Mouse (Mus musculus) small intestine, adult 2 months (tissue): ENCODE data around the gene Gapvd1. TPM values are rescaled to one million over a fixed set of nuclear protein-coding genes. Genes with fewer than 3 reads are reported as not detected.
"Not testable (repeated sequence)": the region's sequence is repeated elsewhere in the genome, so short reads cannot be mapped to it uniquely, and the experiment has no call there.

Source experiments
- H3K27ac ChIP-seq: fragments of 200-500 bp; 2 replicates; pipeline ENCODE4 v1.5.1; 2012; ENCODE audit warnings: low read depth, low read length, control low read depth, inconsistent platforms; ENCODE audit not compliant: insufficient read depth
- H3K27me3 ChIP-seq: fragments of 200-500 bp; 2 replicates; pipeline ENCODE4 v1.6.1; 2012; ENCODE audit warnings: mild to moderate bottlenecking, moderate library complexity, low read length, inconsistent platforms; ENCODE audit not compliant: control insufficient read depth, insufficient read depth
- H3K36me3 ChIP-seq: fragments of 200-500 bp; 2 replicates; pipeline ENCODE4 v1.6.1; 2012; ENCODE audit warnings: mild to moderate bottlenecking, low read length, control low read depth, inconsistent platforms; ENCODE audit not compliant: control insufficient read depth, insufficient read depth
- H3K4me1 ChIP-seq: fragments of 200-500 bp; 2 replicates; pipeline ENCODE4 v1.6.1; 2012; ENCODE audit warnings: low read length, inconsistent platforms, mixed read lengths; ENCODE audit not compliant: control insufficient read depth, insufficient read depth, insufficient read length
- H3K4me3 ChIP-seq: fragments of 200-500 bp; 2 replicates; pipeline ENCODE4 v1.5.1; 2012; ENCODE audit warnings: low read depth, mild to moderate bottlenecking, control low read depth, inconsistent platforms, low read length, moderate library complexity
- CTCF ChIP-seq: fragments of 200-500 bp; IDR thresholded peaks from 2 replicates; pipeline ENCODE4 v1.5.1; 2012; ENCODE audit warnings: low read depth, mild to moderate bottlenecking, control low read depth, inconsistent platforms, low read length, moderate library complexity, mixed read lengths; ENCODE audit not compliant: insufficient replicate concordance, insufficient read length; ENCODE audit errors: extremely low read depth
- POLR2A ChIP-seq: fragments of 200-500 bp; IDR thresholded peaks from 2 replicates; pipeline ENCODE4 v1.6.1; 2012; ENCODE audit warnings: low read depth, mild to moderate bottlenecking, control low read depth, inconsistent platforms, low read length, moderate library complexity
- WGBS: fragments of 180-500 bp; shearing (Covaris S2); methylation state at CpG from one replicate; pipeline ENCODE4 v1.1.7; 2018; 5-methylcytosine and 5-hydroxymethylcytosine counted together
- polyA plus RNA-seq: library from polyadenylated mRNA; depleted of rRNA; stranded (reverse); fragments of >200 nt; gene quantifications from 2 replicates; pipeline ENCODE4 v1.2.3, GENCODE M21; 2012

Gapvd1 gene
- polyA plus RNA-seq, 1 experiment, result 7.3 TPM

GRCm38 (mm10) chr2:34771368-34772226 lies 16.6 kb upstream of the Gapvd1 start, which contains the start of gene Hspa5:
TSS of gene Hspa5 (plus strand) at chr2:34771970.
- Histone ChIP-seq H3K27me3 (no peaks in the 10 kb centered on the region), H3K4me1 (peaks cover 11% of the 10 kb centered on the region; the same call in 1 of the 2 replicates), H3K36me3 (peaks cover 32% of the 10 kb centered on the region), H3K27ac (peak within 1 kb of the TSS; percentile 85), H3K4me3 (peak within 1 kb of the TSS; percentile 80)
- under 1% methylated on average over 60 of the region's 60 CpGs for WGBS
- TF ChIP-seq CTCF, result no peak
- peak; percentile 99 for TF ChIP-seq POLR2A

GRCm38 (mm10) chr2:34770951-34771350 lies 15.9 kb upstream of the Gapvd1 start:
- no peak for TF ChIP-seq POLR2A
- H3K27ac ChIP-seq, result peak overlapping the region; percentile 71
- peak overlapping the region; percentile 73 for H3K4me3 ChIP-seq
- H3K4me1 ChIP-seq, result peaks cover 11% of the 10 kb centered on the region; the same call in 1 of the 2 replicates
- no peaks in the 10 kb centered on the region for H3K27me3 ChIP-seq
- H3K36me3 ChIP-seq, result peaks cover 26% of the 10 kb centered on the region
- under 1% methylated on average over 6 of the region's 6 CpGs for WGBS

DNA sequence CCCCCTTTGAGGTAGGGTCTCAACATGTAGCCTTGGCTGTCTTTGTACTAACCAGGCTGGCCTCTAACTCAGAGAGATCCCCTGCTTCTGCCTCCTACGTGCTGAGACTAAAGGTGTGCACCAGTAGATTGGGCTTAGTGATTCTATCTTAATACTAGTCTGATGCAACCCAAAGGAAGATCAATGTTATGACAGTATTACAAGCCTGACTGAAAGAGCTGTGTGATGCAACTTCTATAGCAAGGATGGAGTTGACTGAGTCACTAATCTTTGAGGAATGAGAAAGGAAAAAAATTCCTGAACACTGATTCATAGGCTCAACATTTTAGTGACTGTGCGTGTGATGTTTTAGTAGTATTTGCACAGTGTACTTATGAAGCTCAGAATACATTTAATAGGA lies 15.0 kb upstream of the Gapvd1 start:
- TF ChIP-seq POLR2A, result no peak
- no peak for TF ChIP-seq CTCF
- Histone ChIP-seq H3K27ac (no peak overlapping the region), H3K4me3 (no peak overlapping the region), H3K27me3 (no peaks in the 10 kb centered on the region), H3K4me1 (peaks cover 11% of the 10 kb centered on the region; the same call in 1 of the 2 replicates), H3K36me3 (peaks cover 19% of the 10 kb centered on the region)
- 93% methylated on average over 2 of the region's 2 CpGs for WGBS

DNA sequence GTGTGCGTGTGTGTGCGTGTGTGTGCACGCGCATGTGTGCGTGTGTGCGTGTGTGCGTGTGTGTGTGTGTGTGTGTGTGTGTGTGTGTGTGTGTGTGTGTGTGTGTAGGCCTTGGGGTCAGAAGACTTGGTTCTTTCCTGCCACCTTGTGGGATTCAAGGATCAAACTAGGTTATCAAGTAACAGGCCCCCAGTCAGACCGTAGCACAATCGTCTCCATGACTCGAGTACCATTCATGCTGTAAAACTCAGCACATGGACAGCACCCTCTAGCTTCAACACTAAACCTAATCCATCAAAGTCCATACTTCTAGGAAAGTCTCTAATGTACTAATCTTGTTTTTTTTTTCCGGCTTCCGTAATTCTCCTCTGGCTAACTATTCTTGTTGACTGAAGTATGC lies 9.8 kb upstream of the Gapvd1 start:
- no peak overlapping the region for H3K27ac ChIP-seq
- H3K4me1 ChIP-seq, result no peaks in the 10 kb centered on the region
- no peaks in the 10 kb centered on the region for H3K27me3 ChIP-seq
- no peak for TF ChIP-seq CTCF
- TF ChIP-seq POLR2A, result no peak
- no peaks in the 10 kb centered on the region for H3K36me3 ChIP-seq
- no peak overlapping the region for H3K4me3 ChIP-seq
- WGBS, result 67% methylated on average over 12 of the region's 12 CpGs

DNA sequence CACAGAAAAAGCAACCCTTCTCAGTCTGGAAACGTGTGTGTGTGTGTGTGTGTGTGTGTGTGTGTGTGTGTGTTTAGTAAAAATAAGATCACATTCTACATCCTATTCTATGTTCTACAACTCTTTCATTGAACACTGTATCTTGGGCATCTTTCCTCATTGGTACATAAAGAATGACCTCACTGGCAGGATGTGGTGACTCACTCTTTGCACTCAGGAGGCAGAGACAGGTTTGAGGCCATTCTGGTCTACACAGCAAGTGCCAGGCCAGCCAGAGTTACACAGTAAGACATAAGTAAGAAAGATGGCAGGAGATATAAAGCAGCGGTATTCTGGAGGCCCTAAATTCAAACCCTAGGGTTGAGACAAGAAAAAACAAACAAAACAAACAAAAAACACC lies 7.8 kb upstream of the Gapvd1 start:
- 53% methylated on average over 2 of the region's 2 CpGs for WGBS
- TF ChIP-seq POLR2A, result no peak
- TF ChIP-seq CTCF, result no peak
- H3K4me3 ChIP-seq, result no peak overlapping the region
- no peaks in the 10 kb centered on the region for H3K4me1 ChIP-seq
- H3K27ac ChIP-seq, result no peak overlapping the region
- H3K27me3 ChIP-seq, result no peaks in the 10 kb centered on the region
- H3K36me3 ChIP-seq, result no peaks in the 10 kb centered on the region

DNA sequence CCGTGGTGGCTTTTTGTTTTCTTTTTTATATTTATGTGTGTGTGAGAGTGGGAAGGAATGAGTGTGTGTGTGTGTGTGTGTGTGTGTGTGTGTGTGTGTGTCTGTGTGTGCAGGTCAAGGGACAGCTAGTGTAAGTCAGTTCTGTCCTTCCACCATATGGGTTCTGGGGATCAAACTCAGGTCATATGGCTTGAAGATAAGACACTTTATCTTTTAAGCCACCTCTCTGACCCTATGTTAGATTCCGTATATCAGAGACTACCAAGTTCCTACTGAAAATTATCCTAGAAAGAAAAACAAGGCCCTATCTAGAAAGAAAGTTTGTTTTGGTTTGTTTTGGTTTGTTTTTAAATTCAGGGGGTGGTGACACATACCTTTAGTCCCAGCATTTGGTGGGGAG lies 7.1 kb upstream of the Gapvd1 start:
- H3K36me3 ChIP-seq, result no peaks in the 10 kb centered on the region
- TF ChIP-seq CTCF (no peak), POLR2A (no peak)
- 87% methylated on average over 2 of the region's 2 CpGs for WGBS
- H3K27me3 ChIP-seq, result no peaks in the 10 kb centered on the region
- no peak overlapping the region for H3K27ac ChIP-seq
- H3K4me1 ChIP-seq, result no peaks in the 10 kb centered on the region
- H3K4me3 ChIP-seq, result no peak overlapping the region

DNA sequence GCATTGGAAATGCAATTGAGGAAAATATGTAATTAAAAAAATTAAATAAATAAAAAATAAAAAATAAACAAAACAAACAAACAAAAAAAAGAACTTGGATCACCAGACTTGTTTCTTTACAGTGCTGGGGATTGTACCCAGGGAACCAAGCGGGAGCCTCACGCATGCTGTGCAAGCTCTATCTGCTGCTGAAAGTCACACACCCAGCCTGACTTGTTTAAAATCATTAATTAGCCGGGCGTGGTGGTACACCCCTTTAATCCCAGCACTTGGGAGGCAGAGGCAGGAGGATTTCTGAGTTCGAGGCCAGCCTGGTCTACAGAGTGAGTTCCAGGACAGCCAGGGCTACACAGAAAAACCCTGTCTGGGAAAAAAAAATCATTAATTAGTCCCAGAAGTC lies 6.2 kb upstream of the Gapvd1 start:
- not testable (repeated sequence) for H3K27me3 ChIP-seq, H3K4me1 ChIP-seq, H3K27ac ChIP-seq, H3K36me3 ChIP-seq, H3K4me3 ChIP-seq
- WGBS, result 89% methylated on average over 5 of the region's 5 CpGs

DNA sequence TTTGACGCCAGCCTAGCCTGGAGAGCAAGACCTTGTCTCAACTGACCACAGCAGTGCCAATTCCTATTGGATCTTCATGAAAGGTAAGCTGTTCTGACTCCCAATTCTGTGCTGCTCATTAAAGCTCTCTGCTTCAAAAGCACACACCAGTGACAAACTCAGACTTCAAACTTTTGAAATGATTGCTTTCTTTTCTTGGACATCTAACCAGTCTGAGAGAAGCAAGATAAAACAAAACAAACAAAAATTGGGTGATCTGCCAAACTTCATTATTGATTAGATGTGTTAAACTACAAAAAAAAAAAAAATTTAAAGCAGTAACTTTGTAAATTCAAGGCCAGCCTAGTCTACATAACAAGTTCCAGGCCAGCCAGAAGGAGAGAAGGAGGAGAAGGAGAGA lies 2.3 kb upstream of the Gapvd1 start:
- TF ChIP-seq CTCF (no peak), POLR2A (no peak)
- WGBS, result 44% methylated on average over 1 of the region's 1 CpGs
- no peaks in the 10 kb centered on the region; the same call in 1 of the 2 replicates for H3K4me1 ChIP-seq

More for the DNA sequence above, 2.3 kb upstream of the Gapvd1 start:
- Histone ChIP-seq H3K36me3 (no peaks in the 10 kb centered on the region), H3K27ac (no peak overlapping the region), H3K27me3 (no peaks in the 10 kb centered on the region; the same call in 1 of the 2 replicates), H3K4me3 (no peak overlapping the region)
